Mouse (Mus musculus): ENCODE data around the gene Rimbp3. TPM values are rescaled to one million over a fixed set of nuclear protein-coding genes. Genes with fewer than 3 reads are reported as not detected.
A peak's percentile ranks its signal among the peaks of the same experiment; 100 is the strongest.
"Not testable (repeated sequence)": the region's sequence is repeated elsewhere in the genome, so short reads cannot be mapped to it uniquely, and the experiment has no call there.

Rimbp3 gene
- total RNA-seq (2021): under 1 TPM; 0.11 to 0.19 TPM
- long read RNA-seq, experiment 1: 0 reads
- long read RNA-seq, experiment 2: 0 reads

GRCm38 (mm10) chr16:17208389-17209361 lies at the start of gene Rimbp3:
Gene Rimbp3, plus strand, starts transcription at chr16:17208603.
- DNase-seq: peak; percentile 87

GRCm38 (mm10) chr16:17165478-17165877 lies 42.9 kb upstream of the Rimbp3 start:
- not testable (repeated sequence) for DNase-seq

- DNase-seq: no peak
Measured at GRCm38 (mm10) chr16:17167179-17167578, 41.2 kb upstream of the Rimbp3 start.

- no peak for DNase-seq
Measured at GRCm38 (mm10) chr16:17168049-17168448, 40.4 kb upstream of the Rimbp3 start.

GRCm38 (mm10) chr16:17175765-17176164 lies 32.6 kb upstream of the Rimbp3 start:
- DNase-seq: no peak

GRCm38 (mm10) chr16:17177623-17178170 lies 30.7 kb upstream of the Rimbp3 start:
- no peak for DNase-seq

GRCm38 (mm10) chr16:17179706-17180105 lies 28.7 kb upstream of the Rimbp3 start:
- no peak for DNase-seq

GRCm38 (mm10) chr16:17181382-17181781 lies 27.0 kb upstream of the Rimbp3 start:
- DNase-seq: no peak

- DNase-seq: no peak
Measured at GRCm38 (mm10) chr16:17182136-17182535, 26.3 kb upstream of the Rimbp3 start.

- no peak for DNase-seq
Measured at GRCm38 (mm10) chr16:17183003-17183402, 25.4 kb upstream of the Rimbp3 start.

- DNase-seq: no peak
Measured at GRCm38 (mm10) chr16:17185475-17185874, 22.9 kb upstream of the Rimbp3 start.

- no peak for DNase-seq
Measured at GRCm38 (mm10) chr16:17193823-17194222, 14.6 kb upstream of the Rimbp3 start.

GRCm38 (mm10) chr16:17200121-17200952 lies 8.1 kb upstream of the Rimbp3 start:
- DNase-seq: no peak

- peak; percentile 72 for DNase-seq
Measured at GRCm38 (mm10) chr16:17200953-17201707, 7.3 kb upstream of the Rimbp3 start.

GRCm38 (mm10) chr16:17201977-17202376 lies 6.4 kb upstream of the Rimbp3 start:
- DNase-seq: no peak

- no peak for DNase-seq
Measured at GRCm38 (mm10) chr16:17202549-17202948, 5.9 kb upstream of the Rimbp3 start, which contains the start of gene Ube2l3. Gene Ube2l3, minus strand, starts transcription at chr16:17202649.

- no peak for DNase-seq
Measured at GRCm38 (mm10) chr16:17204990-17205389, 3.4 kb upstream of the Rimbp3 start.

GRCm38 (mm10) chr16:17209404-17209960 lies 1.1 kb downstream of the Rimbp3 start:
- peak; percentile 35 for DNase-seq

- peak; percentile 88 for DNase-seq
Measured at GRCm38 (mm10) chr16:17209981-17210838, 1.8 kb downstream of the Rimbp3 start.

GRCm38 (mm10) chr16:17216934-17217633 lies 8.7 kb downstream of the Rimbp3 start:
- DNase-seq: no peak

Measured in gastrocnemius, postnatal 10 days (tissue).